Mouse (Mus musculus) spleen, adult 2 months (tissue): ENCODE measurements around the gene Ifna7. TPM values are rescaled to one million over a fixed set of nuclear protein-coding genes. Genes with fewer than 3 reads are reported as not detected.
"Not testable (repeated sequence)": the region's sequence is repeated elsewhere in the genome, so short reads cannot be mapped to it uniquely, and the experiment has no call there.

Source experiments
- DNase-seq, 2 experiments: peaks; one replicate each; pipeline versions ENCODE4 v3.0.0 to v3.0.0-alpha.2; 2012 to 2021; ENCODE audit warnings: low spot score in 2 of 2, low read depth in 1 of 2
- H3K27ac ChIP-seq: fragments of 200-500 bp; 2 replicates; pipeline ENCODE4 v1.5.1; 2012; ENCODE audit warnings: low read length, inconsistent platforms; ENCODE audit not compliant: insufficient read depth
- H3K27me3 ChIP-seq: fragments of 200-500 bp; 2 replicates; pipeline ENCODE4 v1.6.1; 2012; ENCODE audit warnings: mild to moderate bottlenecking, moderate library complexity, low read length, inconsistent platforms; ENCODE audit not compliant: control insufficient read depth, insufficient read depth
- H3K36me3 ChIP-seq: fragments of 200-500 bp; 2 replicates; pipeline ENCODE4 v1.6.1; 2012; ENCODE audit warnings: mild to moderate bottlenecking, low read length, inconsistent platforms; ENCODE audit not compliant: control insufficient read depth, insufficient read depth
- H3K4me1 ChIP-seq: fragments of 200-500 bp; 2 replicates; pipeline ENCODE4 v1.6.1; 2011; ENCODE audit warnings: inconsistent platforms; ENCODE audit not compliant: control insufficient read depth, insufficient read depth, insufficient read length
- H3K4me3 ChIP-seq: fragments of 200-500 bp; 2 replicates; pipeline ENCODE4 v1.5.1; 2011; ENCODE audit warnings: mild to moderate bottlenecking, inconsistent platforms; ENCODE audit not compliant: insufficient read depth, insufficient read length; ENCODE audit errors: extremely low read depth
- CTCF ChIP-seq: fragments of 200-500 bp; IDR thresholded peaks from 2 replicates; pipeline ENCODE4 v1.5.1; 2011; ENCODE audit warnings: mild to moderate bottlenecking, inconsistent platforms; ENCODE audit not compliant: insufficient read depth, insufficient read length, insufficient replicate concordance; ENCODE audit errors: extremely low read depth
- WGBS: fragments of 180-500 bp; shearing (Covaris S2); methylation state at CpG from one replicate; pipeline ENCODE4 v1.1.7; 2018; 5-methylcytosine and 5-hydroxymethylcytosine counted together
- polyA plus RNA-seq: library from polyadenylated mRNA; depleted of rRNA; stranded (reverse); fragments of >200 nt; gene quantifications from 2 replicates; pipeline ENCODE4 v1.2.3, GENCODE M21; 2012

Gene Ifna7
- polyA plus RNA-seq, 1 experiment, result not detected

DNA sequence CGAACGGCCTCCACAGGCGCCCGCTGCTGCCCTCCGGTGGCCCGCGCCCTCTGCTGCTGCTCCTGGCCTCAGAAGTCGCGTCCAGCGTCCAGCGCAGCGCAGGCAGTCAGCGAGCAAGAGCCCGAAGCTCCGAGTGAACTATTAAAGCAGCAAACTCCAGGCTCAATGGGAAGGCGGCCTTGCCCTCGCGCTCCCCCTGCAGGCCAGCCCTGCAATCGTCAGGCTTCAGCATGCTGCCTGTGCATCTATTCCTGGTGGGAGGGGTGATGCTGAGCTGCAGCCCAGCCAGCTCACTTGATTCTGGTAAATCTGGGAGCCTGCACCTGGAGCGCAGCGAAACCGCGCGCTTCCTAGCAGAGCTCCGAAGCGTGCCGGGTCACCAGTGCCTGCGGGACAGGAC, 27.6 kb upstream of the Ifna7 start, which contains the start of gene Gm13277:
Gm13277 (plus strand) TSS at position 231 of the 400 bp plus-strand sequence.
- not testable (repeated sequence) for H3K27ac ChIP-seq, H3K27me3 ChIP-seq, H3K4me1 ChIP-seq, H3K4me3 ChIP-seq, H3K36me3 ChIP-seq
- peak in 1 of 2 experiments; percentile 63 for DNase-seq
- WGBS, result 0% methylated on average over 1 of the region's 28 CpGs
- TF ChIP-seq CTCF, result peak; percentile 28; the same call in 1 of the 2 replicates

DNA sequence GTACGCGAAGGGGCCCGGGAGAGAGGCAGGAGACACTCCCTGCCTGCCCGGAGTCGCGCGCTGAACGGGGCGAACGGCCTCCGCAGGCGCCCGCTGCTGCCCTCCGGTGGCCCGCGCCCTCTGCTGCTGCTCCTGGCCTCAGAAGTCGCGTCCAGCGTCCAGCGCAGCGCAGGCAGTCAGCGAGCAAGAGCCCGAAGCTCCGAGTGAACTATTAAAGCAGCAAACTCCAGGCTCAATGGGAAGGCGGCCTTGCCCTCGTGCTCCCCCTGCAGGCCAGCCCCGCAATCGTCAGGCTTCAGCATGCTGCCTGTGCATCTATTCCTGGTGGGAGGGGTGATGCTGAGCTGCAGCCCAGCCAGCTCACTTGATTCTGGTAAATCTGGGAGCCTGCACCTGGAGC, 24.8 kb upstream of the Ifna7 start, which contains the start of gene Gm13278:
Gm13278 (plus strand) TSS at position 301 of the 400 bp plus-strand sequence.
- WGBS, result no CpG with 5 or more reads among the region's 28 CpGs
- not testable (repeated sequence) for H3K36me3 ChIP-seq, H3K27me3 ChIP-seq, DNase-seq, H3K4me3 ChIP-seq, H3K4me1 ChIP-seq, H3K27ac ChIP-seq

- H3K27me3 ChIP-seq, H3K27ac ChIP-seq, H3K4me3 ChIP-seq, H3K4me1 ChIP-seq, H3K36me3 ChIP-seq: not testable (repeated sequence)
- peak in 1 of 2 experiments; percentile 56 for DNase-seq
- WGBS, result 3% methylated on average over 17 of the region's 52 CpGs
Observed at GRCm38 (mm10) chr4:88793936-88794675, 21.9 kb upstream of the Ifna7 start, which contains the start of gene Gm13275. Gene Gm13275 (plus strand): TSS chr4:88794487.

- not testable (repeated sequence) for DNase-seq, H3K4me3 ChIP-seq, H3K36me3 ChIP-seq, H3K27me3 ChIP-seq, H3K27ac ChIP-seq, H3K4me1 ChIP-seq
- WGBS, result no CpG with 5 or more reads among the region's 28 CpGs
Observed at GRCm38 (mm10) chr4:88797097-88797496, 18.9 kb upstream of the Ifna7 start, which contains the start of gene Gm13279. Gene Gm13279 (plus strand): TSS chr4:88797397.

DNA sequence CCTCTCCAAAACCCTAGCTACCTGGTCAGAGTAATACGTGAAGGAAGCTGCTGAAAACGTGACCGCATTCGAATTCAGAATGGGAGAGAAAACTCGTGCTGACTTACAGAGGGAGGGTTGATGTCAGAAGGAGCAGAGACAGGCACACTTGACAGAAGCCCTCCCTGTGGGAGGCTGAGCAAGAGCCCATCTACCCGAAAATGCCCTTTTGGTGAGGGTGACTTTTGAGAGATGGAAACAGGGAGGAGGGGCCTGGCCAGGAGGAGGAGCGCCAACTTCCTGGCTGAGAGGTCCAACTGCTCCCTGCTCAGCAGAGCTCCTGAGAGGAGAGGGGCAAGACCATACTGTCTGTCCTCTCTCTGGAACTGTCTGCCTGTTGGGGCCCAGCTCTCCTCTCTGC, 16.7 kb upstream of the Ifna7 start, which contains the start of gene Gm13285:
Gm13285 (plus strand) TSS at position 301 of the 400 bp plus-strand sequence.
- not testable (repeated sequence) for H3K4me1 ChIP-seq
- WGBS, result 5% methylated on average over 6 of the region's 7 CpGs

DNA sequence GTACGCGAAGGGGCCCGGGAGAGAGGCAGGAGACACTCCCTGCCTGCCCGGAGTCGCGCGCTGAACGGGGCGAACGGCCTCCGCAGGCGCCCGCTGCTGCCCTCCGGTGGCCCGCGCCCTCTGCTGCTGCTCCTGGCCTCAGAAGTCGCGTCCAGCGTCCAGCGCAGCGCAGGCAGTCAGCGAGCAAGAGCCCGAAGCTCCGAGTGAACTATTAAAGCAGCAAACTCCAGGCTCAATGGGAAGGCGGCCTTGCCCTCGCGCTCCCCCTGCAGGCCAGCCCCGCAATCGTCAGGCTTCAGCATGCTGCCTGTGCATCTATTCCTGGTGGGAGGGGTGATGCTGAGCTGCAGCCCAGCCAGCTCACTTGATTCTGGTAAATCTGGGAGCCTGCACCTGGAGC, 13.1 kb upstream of the Ifna7 start, which contains the start of gene Gm13287:
Gm13287 (plus strand) TSS at position 301 of the 400 bp plus-strand sequence.
- H3K4me3 ChIP-seq, H3K36me3 ChIP-seq, DNase-seq, H3K27ac ChIP-seq, H3K27me3 ChIP-seq, H3K4me1 ChIP-seq: not testable (repeated sequence)
- no CpG with 5 or more reads among the region's 29 CpGs for WGBS

More for the DNA sequence above, 16.7 kb upstream of the Ifna7 start, which contains the start of gene Gm13285:
- H3K4me3 ChIP-seq, H3K36me3 ChIP-seq, H3K27me3 ChIP-seq, DNase-seq, H3K27ac ChIP-seq: not testable (repeated sequence)

- WGBS, result no CpG with 5 or more reads among the region's 8 CpGs
- H3K4me3 ChIP-seq, result 0 out of 2 replicates have a peak within 1 kb of the TSS, but pooled peaks have one; percentile 27
- not testable (repeated sequence) for H3K27ac ChIP-seq, H3K36me3 ChIP-seq, H3K27me3 ChIP-seq, H3K4me1 ChIP-seq, DNase-seq
Observed at GRCm38 (mm10) chr4:88805231-88805630, 10.8 kb upstream of the Ifna7 start, which contains the start of gene Gm13288. Gene Gm13288 (plus strand): TSS chr4:88805531.

- not testable (repeated sequence) for H3K27me3 ChIP-seq, DNase-seq, H3K27ac ChIP-seq, H3K36me3 ChIP-seq, H3K4me1 ChIP-seq
- 0 out of 2 replicates have a peak overlapping the region, but pooled peaks have one; percentile 27 for H3K4me3 ChIP-seq
- WGBS, result 0% methylated on average over 3 of the region's 34 CpGs
Observed at GRCm38 (mm10) chr4:88805761-88806160, 10.3 kb upstream of the Ifna7 start.
